Mouse (Mus musculus) midbrain, embryonic 14.5 days (tissue): Measurements from ENCODE around the gene Icam5. TPM values are rescaled to one million over a fixed set of nuclear protein-coding genes. Genes with fewer than 3 reads are reported as not detected.

Experiments
- ATAC-seq: fragments of 200-750 bp; cut with Nextera tagmentation; 2 replicates; pipeline ENCODE4 v1.8.0; 2017; ENCODE audit warnings: moderate number of reproducible peaks, moderate library complexity; ENCODE audit not compliant: low FRiP score, low TSS enrichment
- DNase-seq: peaks from one replicate; pipeline ENCODE4 v3.0.0-alpha.2; 2015
- H3K27ac ChIP-seq: fragments of 300-500 bp; sonication (generic); replicated peaks from 2 replicates; pipeline ENCODE4 v1.5.1; 2014; ENCODE audit warnings: mild to moderate bottlenecking, low read depth, low read length, moderate library complexity
- H3K27me3 ChIP-seq: fragments of 300-500 bp; sonication (generic); 2 replicates; pipeline ENCODE4 v1.6.1; 2014; ENCODE audit warnings: low read length, control low read depth, mixed read lengths; ENCODE audit not compliant: control insufficient read depth, insufficient read depth
- H3K36me3 ChIP-seq: fragments of 300-500 bp; sonication (generic); 2 replicates; pipeline ENCODE4 v1.6.1; 2014; ENCODE audit warnings: low read length, control low read depth; ENCODE audit not compliant: control insufficient read depth, insufficient read depth
- H3K4me1 ChIP-seq: fragments of 300-500 bp; sonication (generic); 2 replicates; pipeline ENCODE4 v1.6.1; 2014; ENCODE audit warnings: mild to moderate bottlenecking, antibody characterized with exemption, low read length, control low read depth; ENCODE audit not compliant: control insufficient read depth, insufficient read depth
- H3K4me2 ChIP-seq: fragments of 300-500 bp; sonication (generic); 2 replicates; pipeline ENCODE4 v1.6.1; 2014; ENCODE audit warnings: mild to moderate bottlenecking, low read length, moderate library complexity
- H3K4me3 ChIP-seq: fragments of 300-500 bp; sonication (generic); replicated peaks from 2 replicates; pipeline ENCODE4 v1.5.1; 2014; ENCODE audit warnings: low read depth, low read length
- H3K9ac ChIP-seq: fragments of 300-500 bp; sonication (generic); replicated peaks from 2 replicates; pipeline ENCODE4 v1.6.1; 2014; ENCODE audit warnings: mild to moderate bottlenecking, low read length, moderate library complexity
- H3K9me3 ChIP-seq: fragments of 300-500 bp; sonication (generic); 2 replicates; pipeline ENCODE4 v1.6.1; 2016; ENCODE audit warnings: low read length, control low read depth, mixed read lengths; ENCODE audit not compliant: control insufficient read depth
- WGBS: fragments of 180-500 bp; shearing (Covaris S2); extraction: QIAGEN DNeasy Blood & Tissue Kit; methylation state at CpG from one replicate; pipeline ENCODE4 v1.1.7; 2014; 5-methylcytosine and 5-hydroxymethylcytosine counted together
- polyA plus RNA-seq: library from polyadenylated mRNA; unstranded; fragments of >200 nt; fragmentation: Nextera tagmentation; extraction: Ambion mirVana; gene quantifications from 2 replicates; pipeline ENCODE4 v1.2.1, GENCODE M21; 2014

Gene Icam5
- polyA plus RNA-seq, 1 experiment from 2014 or later = 0.71 TPM

DNA sequence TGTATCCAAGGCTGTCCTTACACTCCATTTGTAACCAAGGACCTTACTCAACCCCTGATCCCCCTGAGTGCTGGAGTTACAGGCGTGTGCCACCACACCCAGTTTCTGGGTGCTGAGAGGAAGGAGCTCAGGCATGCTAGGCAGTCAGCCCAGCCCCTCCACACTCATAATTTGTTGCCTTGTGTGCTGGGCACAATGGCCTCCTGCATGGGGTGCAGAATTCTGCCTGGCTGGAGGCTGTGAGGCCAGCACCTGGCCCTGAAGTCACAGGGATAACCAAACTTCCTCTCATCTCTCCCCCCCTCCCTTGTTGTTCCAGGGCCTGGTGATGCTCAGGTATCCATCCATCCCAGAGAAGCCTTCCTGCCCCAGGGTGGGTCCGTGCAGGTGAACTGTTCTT is 13.3 kb upstream of the Icam5 start:
- Histone ChIP-seq H3K4me1 (no peaks in the 10 kb centered on the region), H3K4me3 (no peak overlapping the region), H3K9me3 (no peaks in the 10 kb centered on the region), H3K27ac (no peak overlapping the region), H3K27me3 (peaks cover 42% of the 10 kb centered on the region), H3K36me3 (no peaks in the 10 kb centered on the region), H3K4me2 (no peak overlapping the region), H3K9ac (no peak overlapping the region)
- no peak for DNase-seq
- no peak for ATAC-seq
- 82% methylated on average over 2 of the region's 2 CpGs for WGBS

DNA sequence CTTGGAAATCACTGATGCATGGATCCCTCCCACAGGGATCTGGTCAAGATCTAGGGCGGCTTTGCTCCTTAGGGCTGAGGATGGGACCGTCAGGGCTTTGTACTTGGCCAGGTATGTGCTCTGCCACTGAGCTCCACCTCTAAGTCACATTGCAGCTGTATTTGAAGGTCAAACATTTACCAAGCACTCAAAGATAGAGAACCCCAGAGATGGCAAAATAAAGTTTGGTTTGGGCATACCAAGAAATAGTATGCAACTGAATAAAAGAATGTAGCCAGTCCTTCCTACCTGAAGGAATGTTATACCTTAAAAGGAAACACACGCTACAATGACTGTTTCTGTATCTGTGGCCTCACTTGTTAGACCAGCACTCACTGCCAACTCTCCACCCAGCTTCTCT is 10.5 kb upstream of the Icam5 start:
- ATAC-seq (no peak), DNase-seq (no peak)
- no peaks in the 10 kb centered on the region for H3K9me3 ChIP-seq
- H3K4me3 ChIP-seq = no peak overlapping the region
- no peak overlapping the region for H3K27ac ChIP-seq
- peaks cover 24% of the 10 kb centered on the region for H3K27me3 ChIP-seq
- no peak overlapping the region for H3K4me2 ChIP-seq
- 83% methylated on average over 3 of the region's 3 CpGs for WGBS
- no peak overlapping the region for H3K9ac ChIP-seq
- H3K4me1 ChIP-seq = no peaks in the 10 kb centered on the region
- H3K36me3 ChIP-seq = no peaks in the 10 kb centered on the region

DNA sequence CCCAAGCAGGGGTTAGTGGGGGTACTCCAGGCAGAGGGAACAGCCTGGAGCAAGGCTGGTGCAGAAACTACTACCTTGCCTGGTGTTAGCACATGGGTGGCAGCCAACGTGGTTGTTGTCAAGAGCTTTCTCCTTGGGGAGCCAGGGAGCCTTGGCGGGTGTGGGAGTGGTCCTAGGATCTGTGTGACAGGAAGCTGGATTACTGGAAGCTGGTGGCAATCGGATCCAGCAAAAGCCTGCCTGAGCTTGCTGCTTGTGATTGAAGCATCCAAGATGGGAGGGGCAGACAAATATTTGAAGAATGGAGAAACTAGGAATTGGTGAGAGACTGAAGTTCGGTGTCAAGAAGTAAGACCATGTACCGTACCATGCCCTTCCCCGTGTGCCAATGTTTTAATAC is 9.6 kb upstream of the Icam5 start:
- Histone ChIP-seq H3K27ac (no peak overlapping the region), H3K36me3 (no peaks in the 10 kb centered on the region), H3K4me3 (no peak overlapping the region), H3K9me3 (no peaks in the 10 kb centered on the region), H3K9ac (no peak overlapping the region), H3K27me3 (peaks cover 15% of the 10 kb centered on the region; the same call in 1 of the 2 replicates), H3K4me1 (no peaks in the 10 kb centered on the region), H3K4me2 (no peak overlapping the region)
- ATAC-seq (no peak), DNase-seq (no peak)
- WGBS = 67% methylated on average over 6 of the region's 6 CpGs

DNA sequence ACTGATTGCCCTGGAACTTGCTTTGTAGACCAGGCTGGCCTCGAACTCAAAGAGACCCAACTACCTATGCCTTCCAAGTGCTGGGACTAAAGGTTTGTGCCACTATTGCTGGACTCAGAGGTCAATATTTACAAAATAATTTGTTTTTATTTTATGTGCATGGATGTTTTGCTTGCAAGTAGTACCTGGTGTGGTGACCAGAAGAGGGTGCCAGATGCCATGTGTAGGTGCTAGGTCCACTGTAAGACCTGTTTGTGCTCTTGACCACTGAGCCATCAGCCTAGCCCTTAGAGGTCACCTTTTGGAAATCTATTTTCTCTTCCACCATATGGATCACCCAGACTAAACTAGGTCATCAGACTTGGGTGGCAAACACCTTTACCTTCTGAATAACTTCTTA is 9.1 kb upstream of the Icam5 start:
- DNase-seq = no peak
- ATAC-seq = no peak
- Histone ChIP-seq H3K4me3 (no peak overlapping the region), H3K4me1 (no peaks in the 10 kb centered on the region), H3K4me2 (no peak overlapping the region), H3K9ac (no peak overlapping the region), H3K27ac (no peak overlapping the region), H3K9me3 (no peaks in the 10 kb centered on the region), H3K27me3 (peaks cover 12% of the 10 kb centered on the region; the same call in 1 of the 2 replicates), H3K36me3 (no peaks in the 10 kb centered on the region)
- 75% methylated on average over 1 of the region's 1 CpGs for WGBS

DNA sequence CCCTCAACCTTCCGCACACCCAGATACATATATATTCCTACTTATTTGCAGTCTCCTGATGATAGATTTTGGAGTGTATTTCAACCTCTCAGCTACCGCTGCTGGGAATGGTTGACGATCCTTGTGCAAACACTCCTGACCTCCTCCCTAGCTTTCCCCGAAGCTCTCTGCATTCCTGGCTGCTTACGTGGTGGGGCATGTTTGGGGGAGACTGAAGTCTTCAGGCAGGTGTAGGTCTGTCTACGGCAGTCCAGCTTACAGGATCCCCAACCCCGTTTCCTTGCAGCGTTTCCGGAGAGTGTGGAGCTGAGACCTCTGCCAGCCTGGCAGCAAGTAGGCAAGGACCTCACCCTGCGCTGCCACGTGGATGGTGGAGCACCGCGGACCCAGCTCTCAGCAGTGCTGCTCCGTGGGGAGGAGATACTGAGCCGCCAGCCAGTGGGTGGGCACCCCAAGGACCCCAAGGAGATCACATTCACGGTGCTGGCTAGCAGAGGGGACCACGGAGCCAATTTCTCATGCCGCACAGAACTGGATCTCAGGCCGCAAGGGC is 6.5 kb upstream of the Icam5 start:
- H3K36me3 ChIP-seq = no peaks in the 10 kb centered on the region
- ATAC-seq (no peak), DNase-seq (no peak)
- H3K9me3 ChIP-seq = no peaks in the 10 kb centered on the region
- H3K4me2 ChIP-seq = no peak overlapping the region
- no peak overlapping the region for H3K4me3 ChIP-seq
- peaks cover 3% of the 10 kb centered on the region; the same call in 1 of the 2 replicates for H3K4me1 ChIP-seq
- no peak overlapping the region for H3K9ac ChIP-seq
- H3K27me3 ChIP-seq = peaks cover 31% of the 10 kb centered on the region
- no peak overlapping the region for H3K27ac ChIP-seq
- 70% methylated on average over 19 of the region's 19 CpGs for WGBS

DNA sequence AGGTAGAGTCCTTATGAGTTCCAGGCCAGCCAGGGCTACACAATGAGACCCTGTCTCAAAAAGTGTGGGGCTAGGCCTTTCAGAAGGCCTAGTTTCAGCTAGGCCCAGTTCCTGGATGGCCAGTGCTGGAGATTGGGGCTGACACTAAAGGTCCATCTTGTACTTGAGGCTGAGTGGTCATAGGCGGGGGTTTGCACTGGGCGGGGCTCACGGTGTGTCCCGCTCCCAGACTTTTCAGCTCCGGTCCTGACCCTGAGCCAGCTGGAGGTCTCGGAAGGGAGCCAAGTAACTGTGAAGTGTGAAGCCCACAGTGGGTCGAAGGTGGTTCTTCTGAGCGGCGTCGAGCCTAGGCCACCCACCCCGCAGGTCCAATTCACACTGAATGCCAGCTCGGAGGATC is 5.0 kb upstream of the Icam5 start:
- DNase-seq (no peak), ATAC-seq (no peak)
- no peak overlapping the region for H3K4me3 ChIP-seq
- H3K36me3 ChIP-seq = no peaks in the 10 kb centered on the region
- no peak overlapping the region for H3K27ac ChIP-seq
- peaks cover 13% of the 10 kb centered on the region; the same call in 1 of the 2 replicates for H3K4me1 ChIP-seq
- H3K27me3 ChIP-seq = peaks cover 45% of the 10 kb centered on the region
- no peaks in the 10 kb centered on the region for H3K9me3 ChIP-seq
- WGBS = 88% methylated on average over 12 of the region's 12 CpGs
- H3K9ac ChIP-seq = no peak overlapping the region
- H3K4me2 ChIP-seq = no peak overlapping the region

DNA sequence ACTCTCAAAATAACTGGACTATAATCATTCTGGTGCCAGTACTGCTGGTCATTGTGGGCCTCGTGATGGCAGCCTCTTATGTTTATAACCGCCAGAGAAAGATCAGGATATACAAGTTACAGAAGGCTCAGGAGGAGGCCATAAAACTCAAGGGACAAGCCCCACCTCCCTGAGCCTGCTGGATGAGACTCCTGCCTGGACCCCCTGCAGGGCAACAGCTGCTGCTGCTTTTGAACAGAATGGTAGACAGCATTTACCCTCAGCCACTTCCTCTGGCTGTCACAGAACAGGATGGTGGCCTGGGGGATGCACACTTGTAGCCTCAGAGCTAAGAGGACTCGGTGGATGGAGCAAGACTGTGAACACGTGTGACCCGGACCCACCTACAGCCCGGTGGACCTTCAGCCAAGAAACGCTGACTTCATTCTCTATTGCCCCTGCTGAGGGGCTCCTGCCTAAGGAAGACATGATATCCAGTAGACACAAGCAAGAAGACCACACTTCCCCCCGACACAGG is 4.0 kb upstream of the Icam5 start:
- H3K27me3 ChIP-seq = peaks cover 55% of the 10 kb centered on the region

DNA sequence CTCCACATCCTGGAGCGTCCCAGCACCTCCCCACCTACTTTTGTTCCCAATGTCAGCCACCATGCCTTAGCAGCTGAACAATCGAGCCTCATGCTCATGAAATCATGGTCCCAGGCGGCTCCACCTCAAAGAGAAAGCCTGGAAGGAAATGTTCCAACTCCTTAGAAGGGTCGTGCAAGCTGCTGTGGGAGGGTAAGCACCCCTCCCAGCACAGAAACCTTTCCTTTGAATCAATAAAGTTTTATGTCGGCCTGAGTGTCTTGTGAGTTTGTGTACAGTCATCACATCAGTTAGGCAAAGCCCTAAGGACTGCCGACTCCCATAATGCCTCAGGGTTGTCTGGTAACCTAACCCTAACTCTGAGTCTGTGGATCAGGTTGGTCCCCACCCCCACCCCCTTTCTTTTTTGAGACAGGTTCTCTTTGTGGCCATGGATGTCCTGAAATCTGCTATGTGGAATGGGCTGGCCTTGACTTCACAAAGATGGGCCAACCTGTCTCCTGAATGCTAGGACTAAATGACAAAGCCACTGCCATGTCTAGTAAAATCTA is 3.2 kb upstream of the Icam5 start:
- DNase-seq = no peak

More for the DNA sequence above, 4.0 kb upstream of the Icam5 start:
- no peak overlapping the region for H3K9ac ChIP-seq
- H3K9me3 ChIP-seq = no peaks in the 10 kb centered on the region
- no peaks in the 10 kb centered on the region for H3K36me3 ChIP-seq
- DNase-seq (peak; percentile 23), ATAC-seq (no peak)
- H3K4me1 ChIP-seq = peaks cover 18% of the 10 kb centered on the region
- 53% methylated on average over 8 of the region's 8 CpGs for WGBS
- H3K27ac ChIP-seq = no peak overlapping the region
- H3K4me2 ChIP-seq = no peak overlapping the region
- no peak overlapping the region for H3K4me3 ChIP-seq

More for the DNA sequence above, 3.2 kb upstream of the Icam5 start:
- Histone ChIP-seq H3K27ac (no peak overlapping the region), H3K4me1 (peaks cover 25% of the 10 kb centered on the region), H3K9ac (no peak overlapping the region), H3K4me3 (no peak overlapping the region), H3K9me3 (no peaks in the 10 kb centered on the region), H3K4me2 (no peak overlapping the region), H3K27me3 (peaks cover 63% of the 10 kb centered on the region), H3K36me3 (no peaks in the 10 kb centered on the region)
- no peak for ATAC-seq
- 66% methylated on average over 6 of the region's 6 CpGs for WGBS
